Mouse (Mus musculus) liver, embryonic 12.5 days (tissue): ENCODE results near the gene Lhfp. TPM values are rescaled to one million over a fixed set of nuclear protein-coding genes. Genes with fewer than 3 reads are reported as not detected.

ENCODE experiments used
- ATAC-seq: fragments of 200-750 bp; cut with Nextera tagmentation; 2 replicates; pipeline ENCODE4 v1.8.0; 2017; ENCODE audit warnings: moderate number of reproducible peaks, mild to moderate bottlenecking, moderate library complexity
- H3K27ac ChIP-seq: fragments of 300-500 bp; sonication (generic); 2 replicates; pipeline ENCODE4 v1.5.1; 2016; ENCODE audit warnings: mild to moderate bottlenecking
- H3K27me3 ChIP-seq: fragments of 300-500 bp; sonication (generic); replicated peaks from 2 replicates; pipeline ENCODE4 v1.6.1; 2016; ENCODE audit warnings: mild to moderate bottlenecking, moderate library complexity
- H3K36me3 ChIP-seq: fragments of 300-500 bp; sonication (generic); 2 replicates; pipeline ENCODE4 v1.6.1; 2016; ENCODE audit warnings: mild to moderate bottlenecking, moderate library complexity
- H3K4me1 ChIP-seq: fragments of 300-500 bp; sonication (generic); 2 replicates; pipeline ENCODE4 v1.6.1; 2016
- H3K4me2 ChIP-seq: fragments of 300-500 bp; sonication (generic); 2 replicates; pipeline ENCODE4 v1.6.1; 2016; ENCODE audit warnings: mild to moderate bottlenecking, moderate library complexity
- H3K4me3 ChIP-seq: fragments of 300-500 bp; sonication (generic); 2 replicates; pipeline ENCODE4 v1.5.1; 2016; ENCODE audit warnings: mild to moderate bottlenecking, moderate library complexity
- H3K9ac ChIP-seq: fragments of 300-500 bp; sonication (generic); 2 replicates; pipeline ENCODE4 v1.6.1; 2016; ENCODE audit warnings: mild to moderate bottlenecking, moderate library complexity
- H3K9me3 ChIP-seq: fragments of 300-500 bp; sonication (generic); replicated peaks from 2 replicates; pipeline ENCODE4 v1.6.1; 2016; ENCODE audit warnings: mild to moderate bottlenecking, moderate library complexity
- WGBS: fragments of 180-500 bp; shearing (Covaris S2); methylation state at CpG from one replicate; pipeline ENCODE4 v1.1.7; 2016; ENCODE audit not compliant: insufficient replicate concordance; 5-methylcytosine and 5-hydroxymethylcytosine counted together
- polyA plus RNA-seq: library from polyadenylated mRNA; unstranded; fragments of >200 nt; fragmentation: Nextera tagmentation; extraction: Ambion mirVana; gene quantifications from 2 replicates; pipeline ENCODE4 v1.2.1, GENCODE M21; 2016

Lhfp gene
- polyA plus RNA-seq, result 6.3 and 6.9 TPM in 2 replicates

- 0 out of 2 replicates have a peak, but pooled peaks have one; percentile 44 for ATAC-seq
- H3K27ac ChIP-seq, result no peak within 1 kb of the TSS
- H3K9me3 ChIP-seq, result no peaks in the 10 kb centered on the region
- H3K4me1 ChIP-seq, result peaks cover 3% of the 10 kb centered on the region
- under 1% methylated on average over 58 of the region's 58 CpGs for WGBS
- peaks cover 46% of the 10 kb centered on the region for H3K27me3 ChIP-seq
- peak within 1 kb of the TSS; percentile 76 for H3K4me2 ChIP-seq
- H3K36me3 ChIP-seq, result no peaks in the 10 kb centered on the region
- H3K9ac ChIP-seq, result peak within 1 kb of the TSS; percentile 48; the same call in 1 of the 2 replicates
- peak within 1 kb of the TSS; percentile 58 for H3K4me3 ChIP-seq
Observed at GRCm38 (mm10) chr3:53041411-53042239, at the start of gene Lhfp. Lhfp (plus strand) TSS chr3:53041528.

- 76% methylated on average over 10 of the region's 10 CpGs for WGBS
- Histone ChIP-seq H3K27ac (no peak overlapping the region), H3K4me1 (no peaks in the 10 kb centered on the region), H3K9ac (no peak overlapping the region), H3K27me3 (no peaks in the 10 kb centered on the region), H3K4me2 (no peak overlapping the region), H3K36me3 (peaks cover 57% of the 10 kb centered on the region), H3K9me3 (no peaks in the 10 kb centered on the region), H3K4me3 (no peak overlapping the region)
- no peak for ATAC-seq
Observed at GRCm38 (mm10) chr3:52993296-52993695, 48.0 kb upstream of the Lhfp start.

GRCm38 (mm10) chr3:52994666-52995065 lies 46.7 kb upstream of the Lhfp start:
- Histone ChIP-seq H3K9me3 (no peaks in the 10 kb centered on the region), H3K27ac (no peak overlapping the region), H3K36me3 (peaks cover 50% of the 10 kb centered on the region), H3K9ac (no peak overlapping the region), H3K4me3 (no peak overlapping the region), H3K4me1 (no peaks in the 10 kb centered on the region), H3K4me2 (no peak overlapping the region), H3K27me3 (no peaks in the 10 kb centered on the region)
- no peak for ATAC-seq
- 75% methylated on average over 5 of the region's 5 CpGs for WGBS

DNA sequence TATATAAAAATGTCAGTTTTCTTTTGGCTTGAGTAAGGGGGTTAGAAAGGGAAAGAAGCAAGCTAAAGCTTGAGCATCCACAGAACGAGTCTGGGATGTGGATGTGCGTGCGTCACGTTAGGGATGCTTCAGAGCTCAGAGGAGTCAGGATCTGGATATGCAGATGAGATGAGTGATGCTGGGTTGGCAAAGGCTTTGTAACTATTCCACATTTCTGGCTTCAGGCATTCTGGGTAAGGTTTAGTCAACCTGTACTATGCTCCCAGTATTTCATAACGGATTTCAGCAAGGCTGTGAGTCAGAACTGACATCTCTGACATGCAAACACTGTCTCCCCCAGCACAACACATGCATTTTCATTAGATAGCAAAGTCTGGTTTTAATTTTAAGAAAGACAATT lies 44.7 kb upstream of the Lhfp start:
- Histone ChIP-seq H3K27me3 (no peaks in the 10 kb centered on the region), H3K4me3 (no peak overlapping the region), H3K9ac (no peak overlapping the region), H3K27ac (no peak overlapping the region), H3K4me2 (no peak overlapping the region), H3K4me1 (no peaks in the 10 kb centered on the region), H3K9me3 (no peaks in the 10 kb centered on the region), H3K36me3 (peaks cover 67% of the 10 kb centered on the region)
- 83% methylated on average over 5 of the region's 5 CpGs for WGBS
- no peak for ATAC-seq

DNA sequence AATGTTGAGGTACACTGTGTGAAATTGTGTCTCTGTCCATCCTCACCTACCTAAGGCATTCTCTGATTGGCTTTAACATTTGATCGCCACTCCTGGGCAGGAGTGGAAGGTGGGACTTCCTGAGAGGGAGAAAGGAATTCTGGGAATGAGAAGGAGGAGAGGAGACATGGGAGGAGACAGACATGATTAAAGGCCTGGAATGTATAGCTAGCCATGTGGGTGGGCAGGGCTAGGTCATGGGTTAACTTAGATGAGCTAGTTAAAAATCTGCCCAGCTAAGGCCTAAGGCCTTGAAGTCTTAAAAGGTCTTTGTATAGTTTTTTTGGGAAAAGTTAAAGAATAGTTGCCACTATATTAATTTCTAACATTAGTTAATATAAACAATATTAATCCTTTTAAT lies 43.9 kb upstream of the Lhfp start:
- H3K36me3 ChIP-seq, result peaks cover 70% of the 10 kb centered on the region
- H3K4me3 ChIP-seq, result no peak overlapping the region
- 72% methylated on average over 1 of the region's 1 CpGs for WGBS
- no peak overlapping the region for H3K27ac ChIP-seq
- ATAC-seq, result no peak
- no peaks in the 10 kb centered on the region for H3K27me3 ChIP-seq
- no peaks in the 10 kb centered on the region for H3K9me3 ChIP-seq
- H3K9ac ChIP-seq, result no peak overlapping the region
- H3K4me2 ChIP-seq, result no peak overlapping the region
- no peaks in the 10 kb centered on the region for H3K4me1 ChIP-seq

GRCm38 (mm10) chr3:52999016-52999744 lies 42.1 kb upstream of the Lhfp start:
- H3K9me3 ChIP-seq, result no peaks in the 10 kb centered on the region
- H3K9ac ChIP-seq, result no peak overlapping the region
- no peak overlapping the region for H3K27ac ChIP-seq
- no peak overlapping the region for H3K4me2 ChIP-seq
- H3K27me3 ChIP-seq, result no peaks in the 10 kb centered on the region
- H3K4me3 ChIP-seq, result no peak overlapping the region
- no peak for ATAC-seq
- WGBS, result 66% methylated on average over 15 of the region's 15 CpGs
- no peaks in the 10 kb centered on the region for H3K4me1 ChIP-seq
- H3K36me3 ChIP-seq, result peaks cover 58% of the 10 kb centered on the region

GRCm38 (mm10) chr3:52999996-53000395 lies 41.3 kb upstream of the Lhfp start:
- H3K9me3 ChIP-seq, result no peaks in the 10 kb centered on the region
- H3K36me3 ChIP-seq, result peaks cover 59% of the 10 kb centered on the region
- no peak overlapping the region for H3K4me3 ChIP-seq
- WGBS, result 73% methylated on average over 3 of the region's 3 CpGs
- no peaks in the 10 kb centered on the region for H3K27me3 ChIP-seq
- ATAC-seq, result no peak
- no peak overlapping the region for H3K9ac ChIP-seq
- H3K27ac ChIP-seq, result no peak overlapping the region
- no peak overlapping the region for H3K4me2 ChIP-seq
- H3K4me1 ChIP-seq, result no peaks in the 10 kb centered on the region

DNA sequence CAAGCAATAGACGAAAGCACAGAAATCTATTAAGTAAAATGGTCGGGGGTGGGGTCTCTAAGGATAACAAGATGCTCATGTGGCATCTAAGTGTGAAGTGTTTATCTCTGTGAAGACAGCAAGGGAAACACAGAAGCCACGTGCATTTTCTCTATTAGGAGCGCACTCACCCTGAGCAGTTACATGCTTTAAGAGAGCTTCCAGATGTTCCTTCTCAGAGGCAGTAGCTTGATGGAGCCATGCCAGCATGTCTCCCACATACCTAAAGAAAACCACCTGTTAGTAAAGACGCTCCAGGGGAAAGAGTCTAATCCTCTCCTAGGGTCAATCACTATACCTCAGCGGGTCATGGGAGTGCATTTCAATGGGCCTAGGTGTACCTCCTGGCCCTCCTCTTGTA lies 39.3 kb upstream of the Lhfp start:
- no peaks in the 10 kb centered on the region for H3K4me1 ChIP-seq
- H3K4me3 ChIP-seq, result no peak overlapping the region
- no peak overlapping the region for H3K9ac ChIP-seq
- peaks cover 56% of the 10 kb centered on the region for H3K36me3 ChIP-seq
- no peak overlapping the region for H3K27ac ChIP-seq
- ATAC-seq, result no peak
- no peaks in the 10 kb centered on the region for H3K9me3 ChIP-seq
- H3K27me3 ChIP-seq, result no peaks in the 10 kb centered on the region
- H3K4me2 ChIP-seq, result no peak overlapping the region
- 71% methylated on average over 6 of the region's 6 CpGs for WGBS

DNA sequence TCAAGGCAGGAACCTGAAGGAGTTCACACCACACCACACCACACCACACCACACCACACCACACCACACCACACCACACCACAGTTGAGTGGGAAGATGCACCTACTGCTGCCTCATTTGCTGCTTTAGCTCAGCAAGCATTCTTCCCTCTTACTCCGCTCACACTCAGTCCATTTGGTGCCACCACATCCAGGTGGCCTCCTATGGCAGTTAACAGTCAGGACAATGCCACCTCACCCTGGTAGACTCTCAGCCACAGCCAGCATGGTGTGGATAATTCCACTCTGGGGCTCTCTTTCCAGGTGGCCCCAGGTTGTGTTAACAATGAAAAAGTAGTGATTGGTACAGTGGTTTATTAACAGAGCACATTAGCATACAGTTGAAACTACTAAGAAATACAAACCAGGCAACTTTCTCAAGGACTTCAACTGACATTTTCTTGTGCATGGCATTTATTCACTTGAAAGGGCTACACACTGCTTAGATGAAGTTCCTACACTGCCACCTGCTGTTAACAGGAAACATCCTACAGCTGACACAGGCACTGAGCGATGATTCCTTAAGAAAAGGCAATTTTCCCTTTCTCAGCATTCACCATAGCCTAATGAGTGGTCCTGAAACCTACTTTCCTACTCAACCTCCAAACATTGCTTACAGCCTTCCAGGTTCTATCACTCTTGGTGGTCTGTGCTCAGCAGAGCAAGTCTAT lies 36.8 kb upstream of the Lhfp start:
- H3K9me3 ChIP-seq, result no peaks in the 10 kb centered on the region
- 72% methylated on average over 2 of the region's 2 CpGs for WGBS
- H3K4me1 ChIP-seq, result no peaks in the 10 kb centered on the region
- H3K9ac ChIP-seq, result no peak overlapping the region
- H3K27me3 ChIP-seq, result no peaks in the 10 kb centered on the region
- no peak for ATAC-seq
- H3K4me2 ChIP-seq, result no peak overlapping the region
- H3K27ac ChIP-seq, result no peak overlapping the region
- no peak overlapping the region for H3K4me3 ChIP-seq
- peaks cover 63% of the 10 kb centered on the region for H3K36me3 ChIP-seq

GRCm38 (mm10) chr3:53007411-53007810 lies 33.9 kb upstream of the Lhfp start:
- no peak for ATAC-seq
- Histone ChIP-seq H3K9me3 (no peaks in the 10 kb centered on the region), H3K4me3 (no peak overlapping the region), H3K4me1 (no peaks in the 10 kb centered on the region), H3K36me3 (peaks cover 51% of the 10 kb centered on the region), H3K27ac (no peak overlapping the region), H3K9ac (no peak overlapping the region), H3K4me2 (no peak overlapping the region), H3K27me3 (no peaks in the 10 kb centered on the region)
- WGBS, result 84% methylated on average over 8 of the region's 8 CpGs

GRCm38 (mm10) chr3:53016436-53017340 lies 24.6 kb upstream of the Lhfp start, which contains the start of gene Cog6:
Cog6 (minus strand) TSS chr3:53017237.
- H3K36me3 ChIP-seq, result peaks cover 12% of the 10 kb centered on the region
- no peaks in the 10 kb centered on the region for H3K9me3 ChIP-seq
- peaks cover 3% of the 10 kb centered on the region; the same call in 1 of the 2 replicates for H3K27me3 ChIP-seq
- peak within 1 kb of the TSS; percentile 74 for H3K9ac ChIP-seq
- H3K4me3 ChIP-seq, result peak within 1 kb of the TSS; percentile 85
- WGBS, result 4% methylated on average over 53 of the region's 53 CpGs
- peak; percentile 95 for ATAC-seq
- H3K4me2 ChIP-seq, result peak within 1 kb of the TSS; percentile 80
- H3K27ac ChIP-seq, result peak within 1 kb of the TSS; percentile 81
- peaks cover 5% of the 10 kb centered on the region for H3K4me1 ChIP-seq
